Mouse (Mus musculus) megakaryocyte-erythroid progenitor cell, adult 5-6 weeks (primary cell): Measurements from ENCODE around the gene Kif17. TPM values are rescaled to one million over a fixed set of nuclear protein-coding genes. Genes with fewer than 3 reads are reported as not detected.
A peak's percentile ranks its signal among the peaks of the same experiment; 100 is the strongest.

Experiments used
- ATAC-seq: replicated peaks from 2 replicates; pipeline ENCODE4 v1.8.0; 2016; ENCODE audit warnings: mild to moderate bottlenecking, inconsistent platforms; ENCODE audit not compliant: severe bottlenecking, poor library complexity, low FRiP score, low TSS enrichment
- total RNA-seq, 2 experiments: library from RNA; stranded (forward) in 1 of 2; stranded (reverse) in 1 of 2; fragments of 200-1000, 215-1000 nt in 1 of 2; fragments of >200 nt in 1 of 2; fragmentation: Nextera tagmentation in 1 of 2; gene quantifications; 2 replicates each; pipeline ENCODE4 v1.2.3; 2014 to 2017

Kif17 gene
- total RNA-seq, 2 experiments from 2014 or later, result 0.37 TPM; not detected in 1

GRCm38 (mm10) chr4:138257116-138257687 is 7.0 kb downstream of the Kif17 start:
- no peak for ATAC-seq

GRCm38 (mm10) chr4:138258663-138259062 is 8.4 kb downstream of the Kif17 start:
- ATAC-seq, result no peak

GRCm38 (mm10) chr4:138259482-138259881 is 9.2 kb downstream of the Kif17 start:
- ATAC-seq, result no peak

GRCm38 (mm10) chr4:138261843-138262681 is 11.8 kb downstream of the Kif17 start:
- ATAC-seq, result peak; percentile 71

GRCm38 (mm10) chr4:138267869-138268268 is 17.6 kb downstream of the Kif17 start:
- no peak for ATAC-seq

GRCm38 (mm10) chr4:138272011-138272997 is 22.1 kb downstream of the Kif17 start:
- no peak for ATAC-seq

GRCm38 (mm10) chr4:138278346-138278745 is 28.1 kb downstream of the Kif17 start:
- no peak for ATAC-seq

- ATAC-seq, result peak; percentile 96
These were observed 32.6 kb downstream of the Kif17 start for GRCm38 (mm10) chr4:138282834-138283233.

GRCm38 (mm10) chr4:138286411-138286810 is 36.2 kb downstream of the Kif17 start:
- no peak for ATAC-seq

GRCm38 (mm10) chr4:138288691-138289090 is 38.5 kb downstream of the Kif17 start:
- ATAC-seq, result no peak

- no peak for ATAC-seq
These were observed 41.8 kb downstream of the Kif17 start for GRCm38 (mm10) chr4:138292028-138292427.

GRCm38 (mm10) chr4:138293261-138293948 is 43.2 kb downstream of the Kif17 start:
- no peak for ATAC-seq

- ATAC-seq, result no peak
These were observed 43.8 kb downstream of the Kif17 start for GRCm38 (mm10) chr4:138293949-138294550.

GRCm38 (mm10) chr4:138301271-138301780 is 51.1 kb downstream of the Kif17 start:
- ATAC-seq, result no peak

GRCm38 (mm10) chr4:138303011-138303410 is 52.8 kb downstream of the Kif17 start:
- ATAC-seq, result no peak

GRCm38 (mm10) chr4:138303742-138304141 is 53.5 kb downstream of the Kif17 start:
- peak; percentile 33 for ATAC-seq

GRCm38 (mm10) chr4:138304340-138305104 is 54.3 kb downstream of the Kif17 start, which contains the start of gene Ddost:
Gene Ddost (plus strand): TSS chr4:138304730.
- ATAC-seq, result peak; percentile 92

GRCm38 (mm10) chr4:138307025-138307424 is 56.8 kb downstream of the Kif17 start:
- ATAC-seq, result no peak
